Mouse (Mus musculus): ENCODE results near the gene Limk1.
"Not testable (repeated sequence)": the region's sequence is repeated elsewhere in the genome, so short reads cannot be mapped to it uniquely, and the experiment has no call there.

Limk1 gene

DNA sequence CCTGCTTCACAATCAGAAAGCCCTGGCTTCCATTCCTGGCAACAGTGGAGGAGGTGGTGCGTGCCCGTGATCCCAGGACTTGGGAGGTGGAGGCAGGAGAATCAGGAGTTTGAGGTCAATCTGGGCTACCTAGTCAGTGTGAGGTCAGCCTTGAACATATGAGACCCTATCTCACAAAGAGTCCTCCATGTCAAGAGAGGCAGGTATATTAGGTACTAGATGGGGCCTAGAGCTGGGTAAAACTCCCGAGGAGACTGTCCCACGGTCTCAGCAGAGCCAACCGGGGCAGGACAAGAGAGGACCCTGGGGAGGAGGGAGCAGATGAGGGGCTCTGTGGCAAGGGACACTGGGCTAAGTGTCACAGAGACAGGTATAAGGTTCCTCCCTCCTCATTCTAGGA, 10.9 kb downstream of the Limk1 start:
- no peak for DNase-seq (ENCODE audit: low spot score)

DNA sequence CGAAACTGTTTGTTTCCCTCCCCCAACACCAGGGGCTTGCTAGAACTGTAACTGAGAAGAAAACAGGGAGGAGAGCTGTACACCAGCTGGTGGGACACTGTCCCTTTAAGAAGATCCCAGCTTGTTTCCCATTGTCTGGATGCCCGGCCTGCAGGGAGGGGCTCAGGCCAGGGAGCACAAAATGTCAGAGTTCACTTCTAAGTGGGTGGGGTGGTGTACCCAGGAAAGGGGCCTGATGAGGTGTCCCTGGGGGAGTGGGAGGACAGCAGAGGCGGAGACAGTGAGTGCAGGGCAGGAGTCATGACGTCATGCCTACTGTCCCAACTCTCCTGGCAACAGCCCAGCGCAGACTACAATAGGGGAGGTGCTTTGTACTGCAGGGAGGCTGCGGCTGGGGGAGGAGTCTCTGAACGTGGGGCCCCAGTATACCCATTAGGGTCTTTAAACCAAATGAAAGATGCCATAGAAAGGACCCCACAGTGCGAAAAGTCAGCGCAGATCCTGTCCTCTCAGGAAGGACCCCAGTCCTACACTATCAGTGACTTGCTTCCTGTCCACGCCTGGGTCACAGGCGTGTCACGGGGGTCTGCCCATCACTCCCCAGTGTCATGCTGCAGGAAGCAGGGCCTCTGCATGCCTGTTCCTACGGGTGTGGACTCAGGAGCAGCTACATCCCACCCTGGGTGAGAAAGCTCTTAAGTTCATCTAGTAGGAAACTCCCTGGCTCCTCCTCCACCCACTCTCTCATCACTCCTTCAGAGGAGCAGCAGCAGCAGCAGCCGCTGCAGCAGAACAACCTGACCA, 12.2 kb downstream of the Limk1 start:
- DNase-seq (ENCODE audit: low spot score) = peak; percentile 76

- no peak for DNase-seq (ENCODE audit: low spot score)
Observed at GRCm38 (mm10) chr5:134674977-134675376, 13.4 kb downstream of the Limk1 start.

DNA sequence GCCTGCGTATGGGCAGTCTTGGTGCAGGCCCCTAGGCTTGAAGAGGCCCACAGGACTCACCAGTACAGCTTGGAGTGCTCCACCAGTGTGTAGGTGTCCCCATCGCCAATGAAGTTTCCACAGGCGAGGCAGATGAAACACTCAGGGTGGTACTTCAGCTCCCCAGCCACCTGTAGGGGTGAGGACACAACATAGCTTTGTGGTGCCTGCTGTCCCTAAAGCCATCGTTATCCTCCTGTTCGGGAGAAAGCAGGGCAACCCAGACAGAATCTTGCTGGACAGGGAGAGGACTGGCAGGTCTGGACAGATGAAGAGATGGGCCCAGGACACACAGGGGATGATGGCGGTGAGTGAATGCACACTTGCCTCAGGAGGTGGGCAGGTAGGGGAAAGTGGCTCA, 15.8 kb downstream of the Limk1 start:
- no peak for DNase-seq (ENCODE audit: low spot score)

- no peak for DNase-seq (ENCODE audit: low spot score)
Observed at GRCm38 (mm10) chr5:134672198-134672516, 16.2 kb downstream of the Limk1 start.

- no peak for DNase-seq (ENCODE audit: low spot score)
Observed at GRCm38 (mm10) chr5:134671335-134672197, 16.8 kb downstream of the Limk1 start.

GRCm38 (mm10) chr5:134669001-134669708, 19.2 kb downstream of the Limk1 start:
- DNase-seq (ENCODE audit: low spot score) = no peak

GRCm38 (mm10) chr5:134668495-134668894, 19.9 kb downstream of the Limk1 start:
- no peak for DNase-seq (ENCODE audit: low spot score)

DNA sequence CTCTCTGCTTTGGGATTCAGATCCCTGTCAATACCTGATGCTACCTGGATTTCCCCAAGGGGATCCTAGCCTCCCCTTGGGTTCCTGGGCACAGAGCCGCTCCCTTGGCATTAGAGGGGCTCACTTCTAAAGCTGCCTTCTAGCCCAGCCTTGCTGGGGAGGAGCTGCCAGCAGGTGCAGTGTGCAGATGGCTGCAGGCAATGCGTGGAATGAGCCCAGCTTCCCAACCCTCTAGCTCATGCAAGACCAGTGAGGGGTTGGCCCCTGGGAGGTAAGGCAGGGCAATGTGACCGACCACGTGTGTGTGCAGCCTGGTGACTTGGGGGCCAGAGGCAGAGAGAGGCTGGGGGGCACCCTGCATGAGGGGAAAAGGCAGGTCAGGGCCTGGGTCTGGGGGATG, 31.7 kb downstream of the Limk1 start:
- DNase-seq (ENCODE audit: low spot score) = no peak

GRCm38 (mm10) chr5:134652015-134652414, 36.4 kb downstream of the Limk1 start:
- DNase-seq (ENCODE audit: low spot score) = no peak

DNA sequence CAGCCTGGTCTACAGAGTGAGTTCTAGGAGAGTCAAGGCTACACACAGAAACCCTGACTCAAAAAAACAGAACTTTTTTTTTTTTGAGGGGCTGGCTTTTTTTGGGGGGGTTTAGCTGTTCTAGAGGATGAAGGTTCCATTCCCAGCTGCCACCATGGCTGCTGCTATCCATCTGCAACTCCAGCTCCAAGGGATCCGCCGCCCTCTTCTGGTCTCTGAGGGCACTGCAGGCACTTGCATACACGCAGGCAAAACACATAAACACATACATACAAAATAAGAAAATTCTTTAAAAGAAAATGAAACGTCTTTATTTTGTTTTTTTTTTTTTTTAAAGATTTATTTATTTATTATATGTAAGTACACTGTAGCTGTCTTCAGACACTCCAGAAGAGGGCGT, 37.5 kb downstream of the Limk1 start:
- DNase-seq (ENCODE audit: low spot score) = no peak

- DNase-seq (ENCODE audit: low spot score) = not testable (repeated sequence)
Observed at GRCm38 (mm10) chr5:134648976-134649375, 39.4 kb downstream of the Limk1 start.

DNA sequence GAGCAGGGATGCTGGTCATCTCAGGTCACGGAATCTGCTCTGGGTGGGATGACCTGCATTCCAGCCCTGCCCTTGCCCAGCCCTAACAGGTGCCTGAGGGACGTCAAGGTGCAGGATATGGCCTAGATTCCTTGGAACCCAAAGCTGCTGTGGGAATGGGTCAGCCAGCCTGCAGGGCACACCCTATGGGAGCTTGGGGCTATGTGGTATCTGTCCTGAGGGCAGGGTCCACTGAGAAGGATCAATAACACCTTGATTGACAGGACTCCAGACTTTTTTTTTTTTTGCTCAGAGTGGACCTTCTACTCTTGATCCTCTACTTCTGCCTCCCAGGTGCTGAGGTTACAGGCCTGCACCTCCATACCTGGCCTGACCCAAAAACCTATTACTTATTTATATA, 41.0 kb downstream of the Limk1 start:
- DNase-seq (ENCODE audit: low spot score) = no peak

DNA sequence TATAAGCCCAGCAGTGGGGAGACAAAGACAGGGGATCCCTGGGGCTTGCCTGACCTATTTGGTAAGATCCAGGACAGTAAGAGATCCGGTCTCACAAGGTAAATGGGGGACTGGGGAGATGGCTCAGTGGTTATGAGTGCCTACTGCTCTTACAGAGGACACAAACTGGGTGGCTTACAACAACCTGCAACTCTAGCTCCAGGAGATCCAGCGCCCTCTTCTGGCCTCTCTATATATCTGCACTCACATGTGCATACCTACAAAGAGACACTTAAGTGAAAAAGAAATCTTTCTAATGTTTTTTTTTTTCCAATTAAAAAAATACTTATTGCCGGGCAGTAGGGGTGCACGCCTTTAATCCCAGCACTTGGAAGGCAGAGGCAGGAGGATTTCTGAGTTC, 41.9 kb downstream of the Limk1 start:
- no peak for DNase-seq (ENCODE audit: low spot score)

GRCm38 (mm10) chr5:134644643-134645118, 43.7 kb downstream of the Limk1 start:
- DNase-seq (ENCODE audit: low spot score) = no peak

- DNase-seq (ENCODE audit: low spot score) = no peak
Observed at GRCm38 (mm10) chr5:134644121-134644520, 44.3 kb downstream of the Limk1 start.

- DNase-seq (ENCODE audit: low spot score) = no peak
Observed at GRCm38 (mm10) chr5:134640371-134640770, 48.0 kb downstream of the Limk1 start.

GRCm38 (mm10) chr5:134639269-134639682, 49.1 kb downstream of the Limk1 start, which contains the start of gene Eif4h:
Gene Eif4h, minus strand, starts transcription at chr5:134639490.
- DNase-seq (ENCODE audit: low spot score) = peak; percentile 95

DNA sequence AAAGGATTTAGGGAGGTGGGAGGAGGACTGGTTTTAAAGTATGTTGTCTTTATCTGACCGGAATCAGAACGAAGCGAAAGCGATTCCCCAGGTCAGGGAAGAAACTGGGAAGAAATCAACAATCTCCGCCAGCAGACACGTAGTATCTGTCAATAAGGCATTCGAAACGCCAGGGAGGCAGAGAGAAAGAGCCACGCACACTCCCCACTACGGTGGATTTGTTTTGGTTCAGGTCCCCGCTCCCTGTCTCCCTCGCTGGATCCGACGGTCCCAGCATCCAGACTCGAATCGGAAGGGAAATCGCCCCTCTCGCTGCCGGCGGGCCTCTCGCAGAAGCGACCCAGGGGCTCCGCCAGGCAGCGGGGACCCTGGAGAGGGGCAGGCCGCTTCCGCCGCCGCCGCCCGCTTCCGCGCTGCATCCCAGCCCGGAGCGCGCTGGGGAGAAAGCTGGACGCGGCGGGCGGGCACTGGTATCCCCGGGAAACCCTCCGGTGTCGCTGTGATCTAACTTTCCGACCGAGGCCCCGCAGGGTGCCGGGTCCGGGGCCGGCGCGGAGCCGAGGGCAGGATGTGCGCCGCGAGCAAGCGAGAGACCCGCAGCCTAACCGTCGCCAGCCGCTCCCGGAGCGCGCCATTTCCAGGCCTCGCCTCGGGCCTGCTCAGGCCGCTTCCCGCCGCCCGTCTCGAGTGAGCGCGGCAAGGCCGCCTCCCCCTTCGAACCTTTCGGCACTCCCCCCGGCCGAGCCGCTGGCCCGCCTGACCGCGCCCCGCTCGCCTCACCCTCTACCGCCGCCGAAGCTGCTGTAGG, 49.7 kb downstream of the Limk1 start:
- DNase-seq (ENCODE audit: low spot score) = no peak

DNA sequence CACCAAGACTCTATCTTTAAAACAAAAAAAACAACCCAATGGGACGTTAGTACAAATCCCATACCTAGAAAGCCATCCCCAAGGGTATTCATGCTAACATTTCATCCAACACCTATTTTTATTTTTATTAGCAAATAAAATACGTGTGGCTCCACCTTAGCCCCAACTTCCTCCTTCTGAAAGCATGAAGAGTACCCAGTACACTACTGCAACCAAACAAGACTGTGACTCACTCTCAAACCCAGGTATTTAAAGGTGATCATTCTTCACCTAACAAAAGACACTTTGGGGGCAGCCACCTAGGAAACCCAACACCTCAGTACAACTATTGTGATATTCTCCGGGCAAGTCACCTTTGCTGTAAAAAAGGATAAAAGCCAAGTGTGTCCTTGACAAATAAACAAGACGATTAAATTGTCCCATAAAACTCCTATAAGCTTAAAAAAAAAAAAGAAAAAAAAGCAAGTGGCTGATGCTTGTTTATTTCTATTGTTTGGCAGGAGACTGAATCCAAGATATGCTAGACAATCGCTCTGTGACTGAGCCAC, 50.5 kb downstream of the Limk1 start:
- DNase-seq (ENCODE audit: low spot score) = no peak

DNA sequence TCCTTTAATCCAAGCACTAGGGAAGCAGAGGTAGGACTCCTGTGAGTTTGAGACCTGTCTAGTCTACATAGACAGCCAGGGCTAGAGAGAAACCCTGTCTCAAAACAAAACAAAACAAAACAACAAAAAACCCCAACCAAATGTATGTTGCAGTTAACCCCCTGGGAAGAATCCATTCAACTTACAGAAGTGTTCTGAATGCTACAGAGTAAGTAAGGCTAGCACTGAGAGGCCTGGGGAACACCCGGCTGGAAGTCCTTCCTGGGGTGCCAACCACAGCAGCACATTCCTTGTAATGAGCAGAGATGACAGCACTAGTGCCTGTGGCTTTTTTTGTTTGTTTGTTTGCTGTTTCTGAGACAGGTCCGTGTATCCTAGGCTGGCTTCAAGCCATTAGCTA, 55.6 kb downstream of the Limk1 start:
- no peak for DNase-seq (ENCODE audit: low spot score)
